Mouse (Mus musculus) limb, embryonic 13.5 days (tissue): Measurements from ENCODE around the gene Nhlh1. TPM values are rescaled to one million over a fixed set of nuclear protein-coding genes. Genes with fewer than 3 reads are reported as not detected.

Experiments used
- ATAC-seq: fragments of 200-750 bp; cut with Nextera tagmentation; 2 replicates; pipeline ENCODE4 v1.8.0; 2017; ENCODE audit warnings: low read depth, moderate number of reproducible peaks, moderate TSS enrichment; ENCODE audit not compliant: low FRiP score
- H3K27ac ChIP-seq: fragments of 300-500 bp; sonication (generic); 2 replicates; pipeline ENCODE4 v1.5.1; 2015; ENCODE audit warnings: inconsistent platforms, mild to moderate bottlenecking, moderate library complexity
- H3K27me3 ChIP-seq: fragments of 300-500 bp; sonication (generic); 2 replicates; pipeline ENCODE4 v1.6.1; 2015; ENCODE audit warnings: mild to moderate bottlenecking, inconsistent platforms
- H3K36me3 ChIP-seq: fragments of 300-500 bp; sonication (generic); 2 replicates; pipeline ENCODE4 v1.6.1; 2015; ENCODE audit warnings: inconsistent platforms, mild to moderate bottlenecking, moderate library complexity
- H3K4me1 ChIP-seq: fragments of 300-500 bp; sonication (generic); 2 replicates; pipeline ENCODE4 v1.6.1; 2015; ENCODE audit warnings: inconsistent platforms
- H3K4me2 ChIP-seq: fragments of 300-500 bp; sonication (generic); replicated peaks from 2 replicates; pipeline ENCODE4 v1.6.1; 2015; ENCODE audit warnings: inconsistent platforms, mild to moderate bottlenecking, moderate library complexity
- H3K4me3 ChIP-seq: fragments of 300-500 bp; sonication (generic); 2 replicates; pipeline ENCODE4 v1.5.1; 2015; ENCODE audit warnings: moderate library complexity, mild to moderate bottlenecking, inconsistent platforms
- H3K9ac ChIP-seq: fragments of 300-500 bp; sonication (generic); 2 replicates; pipeline ENCODE4 v1.6.1; 2015; ENCODE audit warnings: mild to moderate bottlenecking, inconsistent platforms
- H3K9me3 ChIP-seq: fragments of 300-500 bp; sonication (generic); 2 replicates; pipeline ENCODE4 v1.6.1; 2016; ENCODE audit warnings: inconsistent platforms
- WGBS: fragments of 180-500 bp; shearing (Covaris S2); methylation state at CpG from one replicate; pipeline ENCODE4 v1.1.7; 2015; 5-methylcytosine and 5-hydroxymethylcytosine counted together
- polyA plus RNA-seq: library from polyadenylated mRNA; unstranded; fragments of >200 nt; fragmentation: Nextera tagmentation; extraction: Ambion mirVana; gene quantifications from 2 replicates; pipeline ENCODE4 v1.2.1, GENCODE M21; 2015

Nhlh1 gene
- polyA plus RNA-seq, 1 experiment from 2014 or later = not detected

- Histone ChIP-seq H3K9ac (no peak overlapping the region), H3K4me2 (no peak overlapping the region), H3K27ac (no peak overlapping the region), H3K9me3 (no peaks in the 10 kb centered on the region), H3K36me3 (peaks cover 81% of the 10 kb centered on the region), H3K27me3 (no peaks in the 10 kb centered on the region), H3K4me1 (0 out of 2 replicates have a peak, but pooled peaks cover 5% of the 10 kb centered on the region), H3K4me3 (no peak overlapping the region)
- ATAC-seq = no peak
- WGBS = 96% methylated on average over 20 of the region's 20 CpGs
Measured at GRCm38 (mm10) chr1:172010042-172010824, 47.1 kb downstream of the Nhlh1 start.

- Histone ChIP-seq H3K27me3 (no peaks in the 10 kb centered on the region), H3K4me2 (no peak overlapping the region), H3K36me3 (peaks cover 90% of the 10 kb centered on the region), H3K4me3 (no peak overlapping the region), H3K9me3 (no peaks in the 10 kb centered on the region), H3K9ac (no peak overlapping the region), H3K27ac (no peak overlapping the region), H3K4me1 (no peaks in the 10 kb centered on the region)
- ATAC-seq = no peak
- 95% methylated on average over 21 of the region's 21 CpGs for WGBS
Measured at GRCm38 (mm10) chr1:172009406-172009805, 48.0 kb downstream of the Nhlh1 start.

- H3K36me3 ChIP-seq = peaks cover 99% of the 10 kb centered on the region
Measured at GRCm38 (mm10) chr1:172008351-172008750, 49.0 kb downstream of the Nhlh1 start.

GRCm38 (mm10) chr1:172007761-172008160 is 49.6 kb downstream of the Nhlh1 start:
- 96% methylated on average over 21 of the region's 21 CpGs for WGBS
- Histone ChIP-seq H3K4me2 (no peak overlapping the region), H3K36me3 (peaks cover 99% of the 10 kb centered on the region), H3K4me1 (no peaks in the 10 kb centered on the region), H3K4me3 (no peak overlapping the region), H3K9me3 (no peaks in the 10 kb centered on the region), H3K27ac (no peak overlapping the region), H3K9ac (no peak overlapping the region), H3K27me3 (no peaks in the 10 kb centered on the region)
- no peak for ATAC-seq

More at GRCm38 (mm10) chr1:172008351-172008750, 49.0 kb downstream of the Nhlh1 start:
- Histone ChIP-seq H3K4me2 (no peak overlapping the region), H3K27ac (no peak overlapping the region), H3K27me3 (no peaks in the 10 kb centered on the region), H3K4me1 (no peaks in the 10 kb centered on the region), H3K4me3 (no peak overlapping the region), H3K9ac (no peak overlapping the region), H3K9me3 (no peaks in the 10 kb centered on the region)
- WGBS = 90% methylated on average over 9 of the region's 9 CpGs
- ATAC-seq = no peak

Other genes with a start within 250 kb of the Nhlh1 start
- 1.3 and 1.4 TPM in 2 replicates for gene Cd84, start 217.9 kb downstream of the Nhlh1 start, polyA plus RNA-seq
- not detected in 2 replicates for gene Gm10521, start 161.9 kb downstream of the Nhlh1 start, polyA plus RNA-seq
- 0.31 TPM in 1 of 2 replicates, not detected in the other for gene Slamf6, start 140.1 kb downstream of the Nhlh1 start, polyA plus RNA-seq
- gene Vangl2, start 29.1 kb downstream of the Nhlh1 start, polyA plus RNA-seq = 20.7 and 20.8 TPM in 2 replicates
- 247 and 281 TPM in 2 replicates for gene Copa, start 25.0 kb upstream of the Nhlh1 start, polyA plus RNA-seq
- gene Ncstn, start 25.2 kb upstream of the Nhlh1 start, polyA plus RNA-seq = 102 and 107 TPM in 2 replicates
- 165 and 167 TPM in 2 replicates for gene Pex19, start 69.2 kb upstream of the Nhlh1 start, polyA plus RNA-seq
- 173 and 176 TPM in 2 replicates for gene Dcaf8, start 90.5 kb upstream of the Nhlh1 start, polyA plus RNA-seq
- gene Pea15a, start 149.2 kb upstream of the Nhlh1 start, polyA plus RNA-seq = 108 and 113 TPM in 2 replicates
- 6.5 and 8.1 TPM in 2 replicates for gene Casq1, start 162.3 kb upstream of the Nhlh1 start, polyA plus RNA-seq
- gene Atp1a4, start 200.8 kb upstream of the Nhlh1 start, polyA plus RNA-seq = not detected in 2 replicates
- 42.2 and 46.7 TPM in 2 replicates for gene Igsf8, start 204.1 kb upstream of the Nhlh1 start, polyA plus RNA-seq
- gene Atp1a2, start 240.5 kb upstream of the Nhlh1 start, polyA plus RNA-seq = 5.3 and 5.6 TPM in 2 replicates